Mouse (Mus musculus) forebrain, embryonic 13.5 days (tissue): Measurements from ENCODE around the gene Grip1. TPM values are rescaled to one million over a fixed set of nuclear protein-coding genes. Genes with fewer than 3 reads are reported as not detected.
A peak's percentile ranks its signal among the peaks of the same experiment; 100 is the strongest.

Experiments
- ATAC-seq: fragments of 200-750 bp; cut with Nextera tagmentation; 2 replicates; pipeline ENCODE4 v1.8.0; 2017
- H3K27ac ChIP-seq: fragments of 300-500 bp; sonication (generic); 2 replicates; pipeline ENCODE4 v1.5.1; 2015; ENCODE audit warnings: inconsistent platforms, mild to moderate bottlenecking, moderate library complexity
- H3K27me3 ChIP-seq: fragments of 300-500 bp; sonication (generic); 2 replicates; pipeline ENCODE4 v1.6.1; 2015; ENCODE audit warnings: mild to moderate bottlenecking, inconsistent platforms
- H3K36me3 ChIP-seq: fragments of 300-500 bp; sonication (generic); 2 replicates; pipeline ENCODE4 v1.6.1; 2015; ENCODE audit warnings: mild to moderate bottlenecking, inconsistent platforms; ENCODE audit not compliant: poor library complexity, severe bottlenecking
- H3K4me1 ChIP-seq: fragments of 300-500 bp; sonication (generic); 2 replicates; pipeline ENCODE4 v1.6.1; 2015; ENCODE audit warnings: inconsistent platforms
- H3K4me2 ChIP-seq: fragments of 300-500 bp; sonication (generic); 2 replicates; pipeline ENCODE4 v1.6.1; 2015; ENCODE audit warnings: inconsistent platforms, mild to moderate bottlenecking, moderate library complexity
- H3K4me3 ChIP-seq: fragments of 300-500 bp; sonication (generic); 2 replicates; pipeline ENCODE4 v1.5.1; 2015; ENCODE audit warnings: mild to moderate bottlenecking, inconsistent platforms
- H3K9ac ChIP-seq: fragments of 300-500 bp; sonication (generic); 2 replicates; pipeline ENCODE4 v1.6.1; 2015; ENCODE audit warnings: mild to moderate bottlenecking, inconsistent platforms
- H3K9me3 ChIP-seq: fragments of 300-500 bp; sonication (generic); replicated peaks from 2 replicates; pipeline ENCODE4 v1.6.1; 2016; ENCODE audit warnings: inconsistent platforms
- WGBS: fragments of 180-500 bp; shearing (Covaris S2); methylation state at CpG from one replicate; pipeline ENCODE4 v1.1.7; 2015; 5-methylcytosine and 5-hydroxymethylcytosine counted together
- polyA plus RNA-seq: library from polyadenylated mRNA; unstranded; fragments of >200 nt; fragmentation: Nextera tagmentation; extraction: Ambion mirVana; gene quantifications from 2 replicates; pipeline ENCODE4 v1.2.1, GENCODE M21; 2015

Grip1 gene
- polyA plus RNA-seq, 1 experiment from 2014 or later = 12.4 TPM

GRCm38 (mm10) chr10:120060579-120061237 lies 607.1 kb downstream of the Grip1 start:
- no peaks in the 10 kb centered on the region for H3K9me3 ChIP-seq
- H3K9ac ChIP-seq = no peak overlapping the region
- H3K27me3 ChIP-seq = no peaks in the 10 kb centered on the region
- H3K4me3 ChIP-seq = no peak overlapping the region
- ATAC-seq = no peak
- WGBS = 84% methylated on average over 10 of the region's 10 CpGs
- peaks cover 22% of the 10 kb centered on the region for H3K36me3 ChIP-seq
- H3K4me2 ChIP-seq = no peak overlapping the region
- no peak overlapping the region for H3K27ac ChIP-seq
- H3K4me1 ChIP-seq = no peaks in the 10 kb centered on the region

- no peak overlapping the region for H3K27ac ChIP-seq
- no peak overlapping the region for H3K9ac ChIP-seq
- H3K9me3 ChIP-seq = no peaks in the 10 kb centered on the region
- H3K4me3 ChIP-seq = no peak overlapping the region
- H3K36me3 ChIP-seq = peaks cover 18% of the 10 kb centered on the region
- H3K27me3 ChIP-seq = no peaks in the 10 kb centered on the region
- 85% methylated on average over 24 of the region's 24 CpGs for WGBS
- ATAC-seq = no peak
- no peak overlapping the region for H3K4me2 ChIP-seq
- no peaks in the 10 kb centered on the region for H3K4me1 ChIP-seq
Measured at GRCm38 (mm10) chr10:120061238-120062130, 607.9 kb downstream of the Grip1 start.

- H3K27ac ChIP-seq = no peak overlapping the region
- no peaks in the 10 kb centered on the region for H3K27me3 ChIP-seq
- 21% methylated on average over 5 of the region's 5 CpGs for WGBS
- H3K36me3 ChIP-seq = 0 out of 2 replicates have a peak, but pooled peaks cover 8% of the 10 kb centered on the region
- H3K4me2 ChIP-seq = no peak overlapping the region
- H3K4me1 ChIP-seq = no peaks in the 10 kb centered on the region
- no peak overlapping the region for H3K9ac ChIP-seq
- no peak for ATAC-seq
- no peak overlapping the region for H3K4me3 ChIP-seq
- H3K9me3 ChIP-seq = no peaks in the 10 kb centered on the region
Measured at GRCm38 (mm10) chr10:120064424-120064823, 610.8 kb downstream of the Grip1 start.

- 0 out of 2 replicates have a peak, but pooled peaks cover 5% of the 10 kb centered on the region for H3K36me3 ChIP-seq
- no peak overlapping the region for H3K27ac ChIP-seq
- H3K4me2 ChIP-seq = no peak overlapping the region
- no peaks in the 10 kb centered on the region for H3K4me1 ChIP-seq
- no peak overlapping the region for H3K4me3 ChIP-seq
- no peaks in the 10 kb centered on the region for H3K9me3 ChIP-seq
- ATAC-seq = no peak
- no peak overlapping the region for H3K9ac ChIP-seq
- H3K27me3 ChIP-seq = no peaks in the 10 kb centered on the region
- 83% methylated on average over 10 of the region's 10 CpGs for WGBS
Measured at GRCm38 (mm10) chr10:120066319-120066718, 612.7 kb downstream of the Grip1 start.

GRCm38 (mm10) chr10:120077850-120078249 lies 624.2 kb downstream of the Grip1 start:
- Histone ChIP-seq H3K4me1 (no peaks in the 10 kb centered on the region), H3K4me3 (no peak overlapping the region), H3K27ac (no peak overlapping the region), H3K4me2 (no peak overlapping the region), H3K27me3 (no peaks in the 10 kb centered on the region), H3K9ac (no peak overlapping the region), H3K36me3 (peaks cover 40% of the 10 kb centered on the region), H3K9me3 (no peaks in the 10 kb centered on the region)
- no peak for ATAC-seq
- 78% methylated on average over 3 of the region's 3 CpGs for WGBS

- no peak overlapping the region for H3K4me3 ChIP-seq
- 89% methylated on average over 12 of the region's 12 CpGs for WGBS
- no peaks in the 10 kb centered on the region; the same call in 1 of the 2 replicates for H3K9me3 ChIP-seq
- no peak overlapping the region for H3K9ac ChIP-seq
- H3K36me3 ChIP-seq = peaks cover 62% of the 10 kb centered on the region
- no peaks in the 10 kb centered on the region for H3K27me3 ChIP-seq
- no peak for ATAC-seq
- H3K4me2 ChIP-seq = no peak overlapping the region
- H3K27ac ChIP-seq = no peak overlapping the region
- H3K4me1 ChIP-seq = no peaks in the 10 kb centered on the region
Measured at GRCm38 (mm10) chr10:120092548-120092947, 638.9 kb downstream of the Grip1 start.

- Histone ChIP-seq H3K27me3 (no peaks in the 10 kb centered on the region), H3K27ac (no peak overlapping the region), H3K36me3 (peaks cover 44% of the 10 kb centered on the region), H3K9me3 (no peaks in the 10 kb centered on the region), H3K9ac (no peak overlapping the region), H3K4me1 (no peaks in the 10 kb centered on the region), H3K4me2 (no peak overlapping the region), H3K4me3 (no peak overlapping the region)
- no peak for ATAC-seq
- 92% methylated on average over 9 of the region's 9 CpGs for WGBS
Measured at GRCm38 (mm10) chr10:120095136-120095535, 641.5 kb downstream of the Grip1 start.

- 94% methylated on average over 5 of the region's 5 CpGs for WGBS
- Histone ChIP-seq H3K4me1 (no peaks in the 10 kb centered on the region), H3K9me3 (no peaks in the 10 kb centered on the region), H3K4me3 (no peak overlapping the region), H3K4me2 (no peak overlapping the region), H3K27me3 (no peaks in the 10 kb centered on the region), H3K27ac (no peak overlapping the region), H3K36me3 (peaks cover 49% of the 10 kb centered on the region), H3K9ac (no peak overlapping the region)
- no peak for ATAC-seq
Measured at GRCm38 (mm10) chr10:120095716-120096115, 642.1 kb downstream of the Grip1 start.

- 88% methylated on average over 5 of the region's 5 CpGs for WGBS
Measured at GRCm38 (mm10) chr10:120097564-120097963, 643.9 kb downstream of the Grip1 start.

GRCm38 (mm10) chr10:120100806-120101205 lies 647.2 kb downstream of the Grip1 start:
- peaks cover 42% of the 10 kb centered on the region for H3K36me3 ChIP-seq
- no peak overlapping the region for H3K9ac ChIP-seq
- ATAC-seq = no peak
- no peaks in the 10 kb centered on the region for H3K4me1 ChIP-seq
- no peak overlapping the region for H3K27ac ChIP-seq
- WGBS = 94% methylated on average over 1 of the region's 1 CpGs
- H3K4me2 ChIP-seq = no peak overlapping the region
- no peaks in the 10 kb centered on the region for H3K27me3 ChIP-seq
- H3K4me3 ChIP-seq = no peak overlapping the region
- no peaks in the 10 kb centered on the region for H3K9me3 ChIP-seq

More at GRCm38 (mm10) chr10:120097564-120097963, 643.9 kb downstream of the Grip1 start:
- Histone ChIP-seq H3K27ac (no peak overlapping the region), H3K27me3 (no peaks in the 10 kb centered on the region), H3K4me3 (no peak overlapping the region), H3K4me2 (no peak overlapping the region), H3K4me1 (no peaks in the 10 kb centered on the region), H3K9ac (no peak overlapping the region), H3K36me3 (peaks cover 39% of the 10 kb centered on the region), H3K9me3 (no peaks in the 10 kb centered on the region)
- ATAC-seq = no peak

GRCm38 (mm10) chr10:120111691-120112319 lies 658.2 kb downstream of the Grip1 start:
- 0 out of 2 replicates have a peak, but pooled peaks cover 6% of the 10 kb centered on the region for H3K9me3 ChIP-seq
- H3K27me3 ChIP-seq = 0 out of 2 replicates have a peak, but pooled peaks cover 3% of the 10 kb centered on the region
- H3K27ac ChIP-seq = no peak overlapping the region
- peaks cover 10% of the 10 kb centered on the region; the same call in 1 of the 2 replicates for H3K4me1 ChIP-seq
- WGBS = 77% methylated on average over 3 of the region's 3 CpGs
- ATAC-seq = no peak
- H3K4me2 ChIP-seq = peak overlapping the region; percentile 80
- no peaks in the 10 kb centered on the region for H3K36me3 ChIP-seq
- H3K9ac ChIP-seq = peak overlapping the region; percentile 72
- peak overlapping the region; percentile 70 for H3K4me3 ChIP-seq
